Mouse (Mus musculus): ENCODE measurements at regions not wholly inside any gene's neighbourhood (a gene's known extent, or its start where the extent isn't known, plus 50 kb on each side); places are given as distances from the start of the nearest gene placed in this dataset.

DNA sequence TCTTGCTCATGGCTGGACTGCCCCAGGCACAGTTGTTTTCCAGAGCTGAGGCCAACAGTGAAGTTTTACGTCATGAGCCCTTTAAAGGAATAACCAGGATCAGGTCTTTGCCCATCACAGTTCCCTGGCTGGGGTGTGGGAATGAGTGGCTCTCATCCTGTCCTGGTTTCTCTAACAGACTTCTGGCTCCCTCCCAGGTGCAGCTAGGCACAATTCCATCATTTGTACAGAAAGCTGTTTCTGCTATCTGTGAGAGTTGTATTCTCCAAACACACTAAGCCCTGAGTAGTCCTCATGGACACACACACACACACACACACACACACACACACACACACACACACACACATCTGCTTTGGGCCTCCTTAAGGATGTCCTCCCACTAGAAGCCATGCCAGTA is 127.1 kb upstream of the Impad1 start:
- no peak for DNase-seq (ENCODE audit: low spot score in 2 of 2)

DNA sequence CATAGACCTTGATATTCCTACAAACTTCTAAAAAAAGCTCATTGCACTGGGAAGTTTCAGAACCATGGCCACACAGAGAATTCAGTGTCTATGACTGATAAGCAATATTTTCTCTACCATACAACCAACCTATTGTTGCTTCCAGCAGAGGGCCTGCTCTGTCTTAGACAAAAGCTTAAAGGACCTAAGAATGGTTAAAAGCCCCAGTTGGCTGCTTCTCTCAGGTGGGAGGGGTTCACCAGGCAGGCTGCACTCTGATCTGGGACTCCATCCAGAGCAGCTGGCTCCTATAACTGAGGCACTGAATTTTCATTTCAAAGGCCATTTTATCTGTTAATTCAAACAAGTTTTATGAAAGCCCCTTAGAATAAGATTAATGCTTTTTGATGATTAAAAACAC is 82.1 kb upstream of the Impad1 start:
- peak in 1 of 2 experiments; percentile 4 for DNase-seq (ENCODE audit: low spot score in 2 of 2)

GRCm38 (mm10) chr4:4858345-4858744 is 65.2 kb upstream of the Impad1 start:
- no peak for DNase-seq (ENCODE audit: low spot score in 2 of 2)
